Mouse (Mus musculus) bone marrow, adult 2 months (tissue): ENCODE results near the gene Sult3a1.

Experiments
- CTCF ChIP-seq: fragments of 200-500 bp; IDR thresholded peaks from 2 replicates; pipeline ENCODE4 v1.5.1; 2011; ENCODE audit warnings: low read length, control low read depth; ENCODE audit not compliant: control insufficient read depth, insufficient read depth
- POLR2A ChIP-seq: fragments of 200-500 bp; IDR thresholded peaks from 2 replicates; pipeline ENCODE4 v1.6.1; 2011; ENCODE audit warnings: low read depth, mild to moderate bottlenecking, control low read depth, low read length, borderline replicate concordance; ENCODE audit not compliant: control insufficient read depth

GRCm38 (mm10) chr10:33811807-33812206, 45.7 kb upstream of the Sult3a1 start:
- TF ChIP-seq POLR2A (no peak), CTCF (no peak)
